Mouse (Mus musculus) stomach, embryonic 15.5 days (tissue): ENCODE measurements around the gene Rcc1l. TPM values are rescaled to one million over a fixed set of nuclear protein-coding genes. Genes with fewer than 3 reads are reported as not detected.

Experiments
- ATAC-seq: fragments of 200-750 bp; cut with Nextera tagmentation; 2 replicates; pipeline ENCODE4 v1.8.0; 2017; ENCODE audit warnings: low read depth, moderate number of reproducible peaks, moderate TSS enrichment; ENCODE audit not compliant: insufficient read depth, low FRiP score
- H3K27ac ChIP-seq: fragments of 300-500 bp; sonication (generic); 2 replicates; pipeline ENCODE4 v1.5.1; 2015; ENCODE audit warnings: mild to moderate bottlenecking, inconsistent platforms
- H3K27me3 ChIP-seq: fragments of 300-500 bp; sonication (generic); replicated peaks from 2 replicates; pipeline ENCODE4 v1.6.1; 2015; ENCODE audit warnings: inconsistent platforms
- H3K36me3 ChIP-seq: fragments of 300-500 bp; sonication (generic); 2 replicates; pipeline ENCODE4 v1.6.1; 2015; ENCODE audit warnings: inconsistent platforms
- H3K4me1 ChIP-seq: fragments of 300-500 bp; sonication (generic); 2 replicates; pipeline ENCODE4 v1.6.1; 2015; ENCODE audit warnings: inconsistent platforms
- H3K4me2 ChIP-seq: fragments of 300-500 bp; sonication (generic); 2 replicates; pipeline ENCODE4 v1.6.1; 2015; ENCODE audit warnings: mild to moderate bottlenecking, inconsistent platforms
- H3K4me3 ChIP-seq: fragments of 300-500 bp; sonication (generic); replicated peaks from 2 replicates; pipeline ENCODE4 v1.5.1; 2015; ENCODE audit warnings: inconsistent platforms
- H3K9ac ChIP-seq: fragments of 300-500 bp; sonication (generic); 2 replicates; pipeline ENCODE4 v1.6.1; 2015; ENCODE audit warnings: inconsistent platforms
- H3K9me3 ChIP-seq: fragments of 300-500 bp; sonication (generic); 2 replicates; pipeline ENCODE4 v1.6.1; 2016; ENCODE audit warnings: inconsistent platforms
- WGBS: fragments of 180-500 bp; shearing (Covaris S2); methylation state at CpG from one replicate; pipeline ENCODE4 v1.1.7; 2015; 5-methylcytosine and 5-hydroxymethylcytosine counted together
- polyA plus RNA-seq: library from polyadenylated mRNA; unstranded; fragments of >200 nt; fragmentation: Nextera tagmentation; extraction: Ambion mirVana; gene quantifications from 2 replicates; pipeline ENCODE4 v1.2.1, GENCODE M21; 2015

Rcc1l gene
- polyA plus RNA-seq, 1 experiment from 2014 or later: 27.3 TPM

GRCm38 (mm10) chr5:134186961-134187731, 10.6 kb upstream of the Rcc1l start:
- Histone ChIP-seq H3K4me2 (no peak overlapping the region), H3K9ac (no peak overlapping the region)

GRCm38 (mm10) chr5:134186059-134186458, 9.5 kb upstream of the Rcc1l start:
- Histone ChIP-seq H3K27ac (no peak overlapping the region), H3K9me3 (no peaks in the 10 kb centered on the region), H3K27me3 (no peaks in the 10 kb centered on the region), H3K36me3 (no peaks in the 10 kb centered on the region), H3K9ac (no peak overlapping the region), H3K4me1 (peaks cover 19% of the 10 kb centered on the region), H3K4me3 (no peak overlapping the region), H3K4me2 (no peak overlapping the region)
- 77% methylated on average over 3 of the region's 3 CpGs for WGBS
- ATAC-seq: no peak

More at GRCm38 (mm10) chr5:134186961-134187731, 10.6 kb upstream of the Rcc1l start:
- Histone ChIP-seq H3K9me3 (no peaks in the 10 kb centered on the region), H3K4me3 (no peak overlapping the region), H3K36me3 (no peaks in the 10 kb centered on the region), H3K27me3 (no peaks in the 10 kb centered on the region), H3K27ac (no peak overlapping the region), H3K4me1 (peaks cover 16% of the 10 kb centered on the region)
- ATAC-seq: no peak
- 77% methylated on average over 4 of the region's 4 CpGs for WGBS

- Histone ChIP-seq H3K27me3 (no peaks in the 10 kb centered on the region), H3K4me1 (peaks cover 19% of the 10 kb centered on the region)
- under 1% methylated on average over 92 of the region's 92 CpGs for WGBS
Observed at GRCm38 (mm10) chr5:134183880-134184808, 7.6 kb upstream of the Rcc1l start, which contains the start of gene Gtf2ird2. Gene Gtf2ird2, plus strand, starts transcription at chr5:134184019.

GRCm38 (mm10) chr5:134183162-134183561, 6.6 kb upstream of the Rcc1l start:
- Histone ChIP-seq H3K9me3 (no peaks in the 10 kb centered on the region), H3K4me3 (peak overlapping the region; percentile 69), H3K36me3 (no peaks in the 10 kb centered on the region), H3K27ac (peak overlapping the region; percentile 94; the same call in 1 of the 2 replicates), H3K4me1 (peaks cover 19% of the 10 kb centered on the region), H3K27me3 (no peaks in the 10 kb centered on the region), H3K9ac (peak overlapping the region; percentile 63; the same call in 1 of the 2 replicates), H3K4me2 (peak overlapping the region; percentile 85)
- ATAC-seq: no peak
- 35% methylated on average over 7 of the region's 7 CpGs for WGBS

More at GRCm38 (mm10) chr5:134183880-134184808, 7.6 kb upstream of the Rcc1l start, which contains the start of gene Gtf2ird2:
- Histone ChIP-seq H3K4me2 (peak within 1 kb of the TSS; percentile 85), H3K4me3 (peak within 1 kb of the TSS; percentile 69), H3K9ac (peak within 1 kb of the TSS; percentile 63), H3K36me3 (no peaks in the 10 kb centered on the region), H3K27ac (peak within 1 kb of the TSS; percentile 94), H3K9me3 (no peaks in the 10 kb centered on the region)
- ATAC-seq: peak; percentile 97

GRCm38 (mm10) chr5:134182735-134183134, 6.2 kb upstream of the Rcc1l start:
- Histone ChIP-seq H3K27ac (peak overlapping the region; percentile 94; the same call in 1 of the 2 replicates), H3K9ac (no peak overlapping the region), H3K36me3 (no peaks in the 10 kb centered on the region), H3K4me2 (peak overlapping the region; percentile 85), H3K4me1 (peaks cover 19% of the 10 kb centered on the region), H3K9me3 (no peaks in the 10 kb centered on the region), H3K4me3 (0 out of 2 replicates have a peak overlapping the region, but pooled peaks have one; percentile 69), H3K27me3 (no peaks in the 10 kb centered on the region)
- no peak for ATAC-seq
- WGBS: 43% methylated on average over 4 of the region's 4 CpGs

GRCm38 (mm10) chr5:134182172-134182571, 5.6 kb upstream of the Rcc1l start:
- ATAC-seq: no peak
- H3K9me3 ChIP-seq: no peaks in the 10 kb centered on the region
- H3K36me3 ChIP-seq: no peaks in the 10 kb centered on the region
- H3K27me3 ChIP-seq: no peaks in the 10 kb centered on the region
- peak overlapping the region; percentile 94; the same call in 1 of the 2 replicates for H3K27ac ChIP-seq
- no peak overlapping the region for H3K4me3 ChIP-seq
- WGBS: 52% methylated on average over 3 of the region's 3 CpGs
- peak overlapping the region; percentile 85; the same call in 1 of the 2 replicates for H3K4me2 ChIP-seq
- no peak overlapping the region for H3K9ac ChIP-seq
- H3K4me1 ChIP-seq: peaks cover 20% of the 10 kb centered on the region

- H3K27me3 ChIP-seq: no peaks in the 10 kb centered on the region
- H3K27ac ChIP-seq: no peak overlapping the region
- no peak for ATAC-seq
- 22% methylated on average over 7 of the region's 7 CpGs for WGBS
- H3K9me3 ChIP-seq: no peaks in the 10 kb centered on the region
- no peak overlapping the region for H3K4me3 ChIP-seq
- no peak overlapping the region for H3K4me2 ChIP-seq
- no peaks in the 10 kb centered on the region for H3K36me3 ChIP-seq
- H3K4me1 ChIP-seq: peaks cover 30% of the 10 kb centered on the region
- H3K9ac ChIP-seq: no peak overlapping the region
Observed at GRCm38 (mm10) chr5:134179871-134180270, 3.3 kb upstream of the Rcc1l start.

- no peaks in the 10 kb centered on the region for H3K36me3 ChIP-seq
- 71% methylated on average over 7 of the region's 7 CpGs for WGBS
- no peak overlapping the region for H3K27ac ChIP-seq
- ATAC-seq: no peak
- H3K27me3 ChIP-seq: no peaks in the 10 kb centered on the region
- peaks cover 27% of the 10 kb centered on the region for H3K4me1 ChIP-seq
- H3K4me3 ChIP-seq: no peak overlapping the region
- no peaks in the 10 kb centered on the region for H3K9me3 ChIP-seq
- no peak overlapping the region for H3K9ac ChIP-seq
- no peak overlapping the region for H3K4me2 ChIP-seq
Observed at GRCm38 (mm10) chr5:134178536-134178935, 2.0 kb upstream of the Rcc1l start.

- Histone ChIP-seq H3K9ac (peak overlapping the region; percentile 77), H3K27ac (peak overlapping the region; percentile 85), H3K36me3 (no peaks in the 10 kb centered on the region), H3K9me3 (no peaks in the 10 kb centered on the region), H3K4me2 (peak overlapping the region; percentile 79), H3K4me3 (peak overlapping the region; percentile 89), H3K4me1 (peaks cover 11% of the 10 kb centered on the region; the same call in 1 of the 2 replicates), H3K27me3 (no peaks in the 10 kb centered on the region)
- no peak for ATAC-seq
- 9% methylated on average over 10 of the region's 10 CpGs for WGBS
Observed at GRCm38 (mm10) chr5:134175696-134176095, 878 bp downstream of the Rcc1l start.

- Histone ChIP-seq H3K4me1 (peaks cover 11% of the 10 kb centered on the region; the same call in 1 of the 2 replicates), H3K9me3 (no peaks in the 10 kb centered on the region), H3K27me3 (no peaks in the 10 kb centered on the region), H3K9ac (no peak overlapping the region), H3K36me3 (no peaks in the 10 kb centered on the region), H3K4me2 (no peak overlapping the region), H3K4me3 (no peak overlapping the region), H3K27ac (no peak overlapping the region)
- ATAC-seq: no peak
- 35% methylated on average over 4 of the region's 4 CpGs for WGBS
Observed at GRCm38 (mm10) chr5:134173206-134173605, 3.4 kb downstream of the Rcc1l start.

GRCm38 (mm10) chr5:134170167-134170566, 6.4 kb downstream of the Rcc1l start:
- 89% methylated on average over 8 of the region's 8 CpGs for WGBS
- no peak for ATAC-seq
- Histone ChIP-seq H3K36me3 (no peaks in the 10 kb centered on the region; the same call in 1 of the 2 replicates), H3K9ac (no peak overlapping the region), H3K4me3 (no peak overlapping the region), H3K9me3 (no peaks in the 10 kb centered on the region), H3K27me3 (no peaks in the 10 kb centered on the region), H3K4me1 (peaks cover under 1% of the 10 kb centered on the region; the same call in 1 of the 2 replicates), H3K4me2 (no peak overlapping the region), H3K27ac (no peak overlapping the region)
